Mouse (Mus musculus) ES-CJ7 (cell line): ENCODE data around the gene Pdia2.
"Not testable (repeated sequence)": the region's sequence is repeated elsewhere in the genome, so short reads cannot be mapped to it uniquely, and the experiment has no call there.

Experiments used
- DNase-seq: peaks from one replicate; pipeline ENCODE4 v3.0.0; 2011; ENCODE audit warnings: low read depth, low spot score

Pdia2 gene

DNA sequence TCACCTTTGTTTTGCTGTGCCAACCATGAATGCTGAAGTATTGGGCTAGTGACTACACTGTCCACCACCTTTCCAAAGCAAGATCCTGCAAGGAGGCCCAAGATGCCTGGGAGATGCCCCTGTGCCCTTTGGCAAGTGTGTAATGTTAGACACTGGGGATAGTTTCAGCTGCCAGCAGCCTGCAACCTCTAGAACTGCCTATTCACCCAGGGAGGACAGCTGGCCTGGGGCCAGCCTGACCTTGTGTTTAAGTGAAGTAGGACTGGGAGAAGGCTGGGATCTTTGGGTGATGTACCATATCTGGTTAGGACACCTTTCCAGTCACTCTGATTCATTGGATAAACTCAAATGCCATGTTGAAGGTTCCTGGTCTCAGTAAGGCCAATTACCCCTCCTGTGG is 3.1 kb upstream of the Pdia2 start:
- no peak for DNase-seq

- DNase-seq: peak; percentile 29
These were observed 2.2 kb upstream of the Pdia2 start for GRCm38 (mm10) chr17:26200831-26201705.

GRCm38 (mm10) chr17:26192481-26193190 is 6.3 kb downstream of the Pdia2 start:
- DNase-seq: no peak

- DNase-seq: peak; percentile 34
These were observed 7.4 kb downstream of the Pdia2 start for GRCm38 (mm10) chr17:26191486-26191885.

- DNase-seq: no peak
These were observed 10.6 kb downstream of the Pdia2 start for GRCm38 (mm10) chr17:26188091-26188805.

DNA sequence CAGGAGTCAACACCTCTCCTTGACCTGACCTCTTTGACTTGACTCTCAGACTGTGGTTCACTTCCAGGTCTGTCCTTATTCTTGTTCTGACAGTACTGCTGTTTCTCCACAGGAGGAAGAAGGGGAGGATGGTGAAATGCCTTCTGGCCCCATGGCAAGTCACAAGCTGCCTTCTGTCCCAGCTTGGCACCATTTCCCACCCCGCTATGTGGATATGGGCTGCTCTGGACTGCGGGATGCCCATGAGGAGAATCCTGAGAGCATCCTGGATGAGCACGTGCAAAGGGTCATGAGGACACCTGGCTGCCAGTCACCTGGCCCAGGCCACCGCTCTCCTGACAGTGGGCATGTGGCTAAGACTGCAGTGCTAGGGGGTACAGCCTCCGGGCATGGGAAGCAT is 11.3 kb downstream of the Pdia2 start:
- no peak for DNase-seq

DNA sequence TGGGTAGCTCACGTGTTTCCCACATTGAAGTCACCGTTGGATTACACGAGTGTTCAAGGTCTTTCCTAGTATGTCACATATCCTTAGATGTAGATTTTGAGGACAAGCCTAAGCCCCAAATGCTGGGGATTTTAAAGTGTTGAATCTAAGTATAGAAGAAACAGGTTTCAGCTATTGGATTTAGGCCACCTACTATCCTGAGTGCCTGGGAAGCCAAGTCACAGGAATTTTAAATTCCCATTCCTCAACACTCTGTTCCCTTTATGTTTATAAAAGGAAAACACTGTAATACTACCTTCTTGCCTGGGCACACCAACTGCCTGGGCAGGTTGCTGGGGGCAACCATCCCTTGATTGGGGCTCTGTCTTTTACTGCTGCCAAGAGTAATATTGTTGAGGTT is 17.7 kb downstream of the Pdia2 start:
- DNase-seq: no peak

DNA sequence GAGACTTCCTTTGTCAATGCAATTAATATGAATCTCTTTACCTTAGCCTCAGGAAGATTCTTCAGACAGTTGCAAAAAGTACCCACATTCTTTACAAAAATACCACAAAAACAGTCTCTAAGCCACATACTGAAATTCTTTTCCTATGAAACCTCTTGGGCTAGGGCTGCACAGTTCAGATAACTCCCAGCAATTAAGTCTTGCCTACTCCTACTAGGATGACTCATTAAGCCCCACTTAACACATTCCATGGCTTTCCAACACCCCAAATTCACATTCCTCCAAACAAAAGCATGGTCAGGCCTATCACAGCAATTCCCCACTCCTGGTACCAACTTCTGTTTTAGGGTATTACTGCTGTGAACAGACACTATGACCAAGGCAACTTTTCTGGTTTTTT is 20.3 kb downstream of the Pdia2 start:
- no peak for DNase-seq

GRCm38 (mm10) chr17:26175248-26175647 is 23.6 kb downstream of the Pdia2 start:
- not testable (repeated sequence) for DNase-seq

GRCm38 (mm10) chr17:26168039-26168438 is 30.8 kb downstream of the Pdia2 start:
- no peak for DNase-seq

GRCm38 (mm10) chr17:26162736-26163135 is 36.2 kb downstream of the Pdia2 start:
- DNase-seq: no peak

DNA sequence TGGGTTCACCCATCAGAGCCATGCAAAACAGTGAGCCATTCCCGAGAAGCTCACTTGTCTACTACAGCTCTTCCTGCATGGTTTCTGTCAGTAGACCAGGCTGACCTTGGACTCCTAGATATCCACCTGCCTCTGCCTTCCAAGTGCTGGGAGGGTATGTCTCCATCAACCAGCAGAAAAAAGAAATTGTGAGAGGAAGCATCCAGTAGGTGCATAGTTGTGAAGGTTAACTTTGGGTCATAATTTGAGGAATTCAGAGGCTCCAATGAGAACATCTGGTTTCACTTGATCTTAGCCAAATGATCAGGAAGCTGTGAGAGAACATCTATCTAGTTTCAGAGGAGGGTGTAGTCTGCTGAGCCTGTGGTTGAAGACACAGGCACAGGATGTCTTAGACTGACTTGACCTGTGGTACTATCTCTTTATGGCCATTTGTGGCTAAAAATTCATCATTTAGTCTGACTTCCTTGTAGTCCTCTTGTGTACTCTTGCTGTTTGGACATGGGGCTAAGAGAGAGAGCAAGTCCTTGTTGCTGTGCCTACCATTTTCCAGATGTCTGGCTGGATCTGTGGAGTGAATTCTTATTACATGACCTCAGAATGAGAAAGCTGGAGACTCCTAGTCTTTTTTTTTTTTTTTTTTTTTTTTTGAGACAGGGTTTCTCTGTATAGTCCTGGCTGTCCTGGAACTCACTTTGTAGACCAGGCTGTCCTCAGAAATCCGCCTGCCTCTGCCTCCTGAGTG is 46.8 kb downstream of the Pdia2 start:
- no peak for DNase-seq

- no peak for DNase-seq
These were observed 49.8 kb downstream of the Pdia2 start for GRCm38 (mm10) chr17:26149056-26149455.
